Mouse (Mus musculus): ENCODE data around the gene Ccdc96. TPM values are rescaled to one million over a fixed set of nuclear protein-coding genes. Genes with fewer than 3 reads are reported as not detected.
A peak's percentile ranks its signal among the peaks of the same experiment; 100 is the strongest.

Gene Ccdc96
- total RNA-seq (2021): 1 to 10 TPM in 1 of 2 experiments, under 1 TPM in 1; 0.91 to 1.3 TPM
- long read RNA-seq, experiment 1, partial matches to known transcripts: 0 of 1 reads
- long read RNA-seq, experiment 1, other reads (novel, unspliced or antisense): 0 of 1 reads
- long read RNA-seq, experiment 2, partial matches to known transcripts: 0 of 1 reads
- long read RNA-seq, experiment 2, other reads (novel, unspliced or antisense): 0 of 1 reads

GRCm38 (mm10) chr5:36484171-36484990 lies at the start of gene Ccdc96, which contains the start of gene Tada2b:
Gene Ccdc96 (plus strand): TSS chr5:36484588.
Gene Tada2b (minus strand): TSS chr5:36484285.
- H3K27ac ChIP-seq: peak within 1 kb of the TSS; percentile 95
- TF ChIP-seq CTCF (conservative IDR thresholded peaks at IDR 0.05): peak; percentile 73
- peak within 1 kb of the TSS; percentile 95 for H3K4me3 ChIP-seq
- DNase-seq (ENCODE audit: low spot score in 2 of 2): peak; percentile 96 to 99

- no peak overlapping the region for H3K4me3 ChIP-seq
- no peak overlapping the region for H3K27ac ChIP-seq
- no peak for DNase-seq (ENCODE audit: low spot score in 2 of 2)
- TF ChIP-seq CTCF (conservative IDR thresholded peaks at IDR 0.05): no peak
These were observed 47.5 kb upstream of the Ccdc96 start for GRCm38 (mm10) chr5:36436858-36437257.

- TF ChIP-seq CTCF (conservative IDR thresholded peaks at IDR 0.05): no peak
- Histone ChIP-seq H3K27ac (no peak overlapping the region), H3K4me3 (no peak overlapping the region)
- no peak for DNase-seq (ENCODE audit: low spot score in 2 of 2)
These were observed 43.6 kb upstream of the Ccdc96 start for GRCm38 (mm10) chr5:36440741-36441140.

- no peak overlapping the region for H3K27ac ChIP-seq
- H3K4me3 ChIP-seq: no peak overlapping the region
- DNase-seq (ENCODE audit: low spot score in 2 of 2): no peak
- TF ChIP-seq CTCF (conservative IDR thresholded peaks at IDR 0.05): no peak
These were observed 39.8 kb upstream of the Ccdc96 start for GRCm38 (mm10) chr5:36444611-36445010.

GRCm38 (mm10) chr5:36445028-36445427 lies 39.4 kb upstream of the Ccdc96 start:
- no peak for DNase-seq (ENCODE audit: low spot score in 2 of 2)
- H3K27ac ChIP-seq: no peak overlapping the region
- no peak overlapping the region for H3K4me3 ChIP-seq
- TF ChIP-seq CTCF (conservative IDR thresholded peaks at IDR 0.05): no peak

GRCm38 (mm10) chr5:36446166-36446890 lies 38.1 kb upstream of the Ccdc96 start:
- TF ChIP-seq CTCF (conservative IDR thresholded peaks at IDR 0.05): no peak
- no peak overlapping the region for H3K27ac ChIP-seq
- DNase-seq (ENCODE audit: low spot score in 2 of 2): no peak
- H3K4me3 ChIP-seq: no peak overlapping the region

- TF ChIP-seq CTCF (conservative IDR thresholded peaks at IDR 0.05): no peak
- Histone ChIP-seq H3K4me3 (no peak overlapping the region), H3K27ac (no peak overlapping the region)
- no peak for DNase-seq (ENCODE audit: low spot score in 2 of 2)
These were observed 36.5 kb upstream of the Ccdc96 start for GRCm38 (mm10) chr5:36447872-36448271.

- Histone ChIP-seq H3K4me3 (no peak overlapping the region), H3K27ac (no peak overlapping the region)
- no peak for DNase-seq (ENCODE audit: low spot score in 2 of 2)
- TF ChIP-seq CTCF (conservative IDR thresholded peaks at IDR 0.05): no peak
These were observed 34.6 kb upstream of the Ccdc96 start for GRCm38 (mm10) chr5:36449710-36450358.

GRCm38 (mm10) chr5:36451119-36451518 lies 33.3 kb upstream of the Ccdc96 start:
- Histone ChIP-seq H3K4me3 (no peak overlapping the region), H3K27ac (no peak overlapping the region)
- TF ChIP-seq CTCF (conservative IDR thresholded peaks at IDR 0.05): no peak
- no peak for DNase-seq (ENCODE audit: low spot score in 2 of 2)

GRCm38 (mm10) chr5:36451872-36452389 lies 32.5 kb upstream of the Ccdc96 start:
- no peak overlapping the region for H3K27ac ChIP-seq
- no peak for TF ChIP-seq CTCF (conservative IDR thresholded peaks at IDR 0.05)
- H3K4me3 ChIP-seq: no peak overlapping the region
- DNase-seq (ENCODE audit: low spot score in 2 of 2): no peak

- no peak overlapping the region for H3K4me3 ChIP-seq
- TF ChIP-seq CTCF (conservative IDR thresholded peaks at IDR 0.05): no peak
- DNase-seq (ENCODE audit: low spot score in 2 of 2): no peak
- H3K27ac ChIP-seq: no peak overlapping the region
These were observed 31.6 kb upstream of the Ccdc96 start for GRCm38 (mm10) chr5:36452821-36453220.

- no peak for TF ChIP-seq CTCF (conservative IDR thresholded peaks at IDR 0.05)
- Histone ChIP-seq H3K27ac (no peak overlapping the region), H3K4me3 (no peak overlapping the region)
- no peak for DNase-seq (ENCODE audit: low spot score in 2 of 2)
These were observed 26.7 kb upstream of the Ccdc96 start for GRCm38 (mm10) chr5:36457706-36458105.
